Mouse (Mus musculus): ENCODE measurements around the gene Bicdl1.

Bicdl1 gene

GRCm38 (mm10) chr5:115668986-115669385, 62.4 kb downstream of the Bicdl1 start:
- in situ Hi-C loops (cut with MboI, MseI) = loop anchor here in 1 of 2 experiments (10.0 kb wide), 1 partner anchor 166 kb away; no protein-coding TSS in a partner anchor

- in situ Hi-C loops (cut with MboI, MseI) = loop anchor here in 1 of 2 experiments (10.0 kb wide), 1 partner anchor 167 kb away; no protein-coding TSS in a partner anchor
Measured at GRCm38 (mm10) chr5:115667894-115668293, 63.5 kb downstream of the Bicdl1 start.

GRCm38 (mm10) chr5:115667210-115667609, 64.2 kb downstream of the Bicdl1 start:
- in situ Hi-C loops (cut with MboI, MseI) = loop anchor here in 1 of 2 experiments (10.0 kb wide), 1 partner anchor 168 kb away; no protein-coding TSS in a partner anchor

- in situ Hi-C loops (cut with MboI, MseI) = loop anchor here in 1 of 2 experiments (10.0 kb wide), 1 partner anchor 168 kb away; no protein-coding TSS in a partner anchor
Measured at GRCm38 (mm10) chr5:115666366-115667065, 64.9 kb downstream of the Bicdl1 start.

GRCm38 (mm10) chr5:115662658-115663057, 68.8 kb downstream of the Bicdl1 start:
- in situ Hi-C loops (cut with MboI, MseI) = loop anchor here in 1 of 2 experiments (10.0 kb wide), 1 partner anchor 172 kb away; no protein-coding TSS in a partner anchor

GRCm38 (mm10) chr5:115658352-115658751, 73.1 kb downstream of the Bicdl1 start:
- in situ Hi-C loops (cut with MboI, MseI) = no loop called here

GRCm38 (mm10) chr5:115657234-115657633, 74.2 kb downstream of the Bicdl1 start:
- in situ Hi-C loops (cut with MboI, MseI) = no loop called here

GRCm38 (mm10) chr5:115656677-115657076, 74.7 kb downstream of the Bicdl1 start:
- in situ Hi-C loops (cut with MboI, MseI) = no loop called here

GRCm38 (mm10) chr5:115653776-115654175, 77.6 kb downstream of the Bicdl1 start:
- in situ Hi-C loops (cut with MboI, MseI) = loop anchor here in 1 of 2 experiments (5.0 kb wide), 1 partner anchor 94 kb away; no protein-coding TSS in a partner anchor

GRCm38 (mm10) chr5:115652681-115653575, 78.5 kb downstream of the Bicdl1 start:
- in situ Hi-C loops (cut with MboI, MseI) = loop anchor here in 1 of 2 experiments (5.0 kb wide), 1 partner anchor 94 kb away; no protein-coding TSS in a partner anchor

GRCm38 (mm10) chr5:115651821-115652220, 79.6 kb downstream of the Bicdl1 start:
- in situ Hi-C loops (cut with MboI, MseI) = loop anchor here in 1 of 2 experiments (5.0 kb wide), 1 partner anchor 95 kb away; no protein-coding TSS in a partner anchor

- in situ Hi-C loops (cut with MboI, MseI) = loop anchor here in 1 of 2 experiments (5.0 kb wide), 1 partner anchor 96 kb away; no protein-coding TSS in a partner anchor
Measured at GRCm38 (mm10) chr5:115650885-115651284, 80.5 kb downstream of the Bicdl1 start.

- in situ Hi-C loops (cut with MboI, MseI) = loop anchor here in 1 of 2 experiments (5.0 kb wide), 1 partner anchor 98 kb away; no protein-coding TSS in a partner anchor
Measured at GRCm38 (mm10) chr5:115649699-115650098, 81.7 kb downstream of the Bicdl1 start.

GRCm38 (mm10) chr5:115648876-115649275, 82.5 kb downstream of the Bicdl1 start:
- in situ Hi-C loops (cut with MboI, MseI) = no loop called here

GRCm38 (mm10) chr5:115644192-115644591, 87.2 kb downstream of the Bicdl1 start:
- in situ Hi-C loops (cut with MboI, MseI) = no loop called here

GRCm38 (mm10) chr5:115635536-115635935, 95.9 kb downstream of the Bicdl1 start:
- in situ Hi-C loops (cut with MboI, MseI) = loop anchor here (5.0 kb wide), 3 partner anchors 87 to 207 kb away; partner anchors contain the start of gene Bicdl1 (in 1 of the 2)

- in situ Hi-C loops (cut with MboI, MseI) = no loop called here
Measured at GRCm38 (mm10) chr5:115634046-115634445, 97.4 kb downstream of the Bicdl1 start.

GRCm38 (mm10) chr5:115633060-115633459, 98.4 kb downstream of the Bicdl1 start:
- in situ Hi-C loops (cut with MboI, MseI) = no loop called here

GRCm38 (mm10) chr5:115632358-115632714, 99.1 kb downstream of the Bicdl1 start:
- in situ Hi-C loops (cut with MboI, MseI) = no loop called here

GRCm38 (mm10) chr5:115631505-115632357, 99.7 kb downstream of the Bicdl1 start, which contains the start of gene Rab35:
Gene Rab35 (plus strand): TSS chr5:115631908.
- in situ Hi-C loops (cut with MboI, MseI) = no loop called here

All from T-helper 17 cell (primary cell).